Mouse (Mus musculus) ovary, postnatal 14 days (tissue): ENCODE results near the gene Gm11985.
"Not testable (repeated sequence)": the region's sequence is repeated elsewhere in the genome, so short reads cannot be mapped to it uniquely, and the experiment has no call there.

ENCODE experiments used
- DNase-seq: peaks from one replicate; pipeline ENCODE4 v3.0.0; 2022; ENCODE audit warnings: low spot score

The Gm11985 gene

DNA sequence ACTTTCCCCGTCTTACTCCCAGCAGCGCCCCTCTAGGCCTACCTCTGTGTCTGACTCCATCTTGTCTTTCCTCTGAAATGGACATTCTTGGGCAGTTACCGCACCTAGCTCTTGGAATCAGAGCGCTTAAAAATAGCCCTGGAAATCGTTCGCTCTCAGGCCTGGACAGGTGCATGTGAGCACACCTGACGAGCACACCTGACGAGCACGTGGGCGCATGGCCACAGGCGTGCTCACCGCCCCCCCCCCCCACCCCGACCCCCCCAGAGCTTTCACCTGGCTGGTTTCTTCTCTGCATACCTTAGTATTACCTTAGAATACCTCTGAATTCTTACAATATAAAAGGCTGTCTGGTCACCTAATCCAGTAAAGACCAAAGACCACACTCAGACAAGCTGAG is at the start of gene Gm11985:
TSS of gene Gm11985 (minus strand) at position 101 of the 400 bp plus-strand sequence.
- no peak for DNase-seq

DNA sequence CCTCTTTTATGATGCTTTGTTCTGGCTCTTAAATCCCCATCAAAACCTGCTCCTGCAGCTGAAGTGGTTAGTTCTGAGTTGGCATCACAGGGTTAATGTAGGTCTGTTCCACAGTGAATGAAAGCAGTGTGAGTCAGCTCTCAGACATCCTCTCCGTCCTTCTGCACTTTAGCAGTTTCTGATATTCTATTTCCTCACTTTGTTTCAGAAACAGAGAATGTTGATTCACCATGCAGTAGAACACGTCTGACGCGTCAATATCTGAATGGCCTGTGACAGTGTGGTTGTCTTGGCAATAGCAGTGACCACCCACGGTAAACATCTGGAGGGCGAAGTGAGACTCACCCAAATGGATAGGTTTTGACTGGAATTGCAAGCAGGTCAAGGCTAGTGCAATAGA is 49.3 kb upstream of the Gm11985 start:
- no peak for DNase-seq

GRCm38 (mm10) chr11:7236751-7237150 is 48.4 kb upstream of the Gm11985 start:
- no peak for DNase-seq

GRCm38 (mm10) chr11:7234981-7235609 is 46.7 kb upstream of the Gm11985 start:
- no peak for DNase-seq

- no peak for DNase-seq
These were observed 46.1 kb upstream of the Gm11985 start for GRCm38 (mm10) chr11:7234436-7234835.

- no peak for DNase-seq
These were observed 45.0 kb upstream of the Gm11985 start for GRCm38 (mm10) chr11:7233333-7233732.

DNA sequence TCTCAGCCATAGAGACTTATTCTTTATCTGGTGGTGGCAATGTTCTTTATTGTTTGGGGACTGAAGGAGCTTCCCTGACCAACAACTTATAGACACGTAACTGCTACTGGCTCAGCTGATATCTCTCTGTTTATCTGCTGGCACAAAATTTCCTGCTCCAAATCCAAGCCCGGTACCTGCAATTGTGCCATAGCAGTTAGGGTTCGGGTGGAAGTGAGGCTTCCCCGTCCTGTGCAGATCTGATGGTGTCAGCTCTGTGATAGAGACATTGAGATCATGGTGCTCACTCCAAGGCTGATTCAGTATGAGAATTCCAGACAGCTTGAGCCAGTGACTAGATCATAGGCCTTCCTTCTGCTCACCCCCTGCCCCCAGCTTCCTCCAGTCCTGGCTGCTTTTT is 43.6 kb upstream of the Gm11985 start:
- no peak for DNase-seq

GRCm38 (mm10) chr11:7230000-7230399 is 41.6 kb upstream of the Gm11985 start:
- DNase-seq: no peak

DNA sequence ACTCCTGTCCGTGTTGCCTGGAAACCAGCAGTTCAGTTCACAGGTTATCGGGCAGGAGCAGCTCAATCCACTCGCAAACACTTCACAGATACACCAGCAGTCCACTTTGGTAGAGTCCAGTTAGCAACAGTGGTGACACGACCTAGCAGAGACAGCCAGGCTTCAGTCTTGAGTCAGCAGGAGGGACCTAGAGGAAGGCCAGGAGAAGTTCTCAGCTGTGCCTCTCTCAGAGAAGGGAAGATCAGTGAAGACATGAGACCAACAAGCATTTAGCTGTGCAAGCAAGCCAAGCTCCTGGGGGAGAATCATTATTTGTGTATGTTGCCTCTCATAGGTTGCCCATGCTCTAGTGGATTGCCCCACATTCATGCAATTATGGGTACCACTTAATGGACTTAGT is 39.7 kb upstream of the Gm11985 start:
- DNase-seq: no peak

- DNase-seq: no peak
These were observed 38.6 kb upstream of the Gm11985 start for GRCm38 (mm10) chr11:7226810-7227550.

GRCm38 (mm10) chr11:7226200-7226599 is 37.8 kb upstream of the Gm11985 start:
- DNase-seq: no peak

GRCm38 (mm10) chr11:7221826-7222225 is 33.5 kb upstream of the Gm11985 start:
- not testable (repeated sequence) for DNase-seq

- peak; percentile 65 for DNase-seq
These were observed 27.3 kb upstream of the Gm11985 start for GRCm38 (mm10) chr11:7215703-7216102.

DNA sequence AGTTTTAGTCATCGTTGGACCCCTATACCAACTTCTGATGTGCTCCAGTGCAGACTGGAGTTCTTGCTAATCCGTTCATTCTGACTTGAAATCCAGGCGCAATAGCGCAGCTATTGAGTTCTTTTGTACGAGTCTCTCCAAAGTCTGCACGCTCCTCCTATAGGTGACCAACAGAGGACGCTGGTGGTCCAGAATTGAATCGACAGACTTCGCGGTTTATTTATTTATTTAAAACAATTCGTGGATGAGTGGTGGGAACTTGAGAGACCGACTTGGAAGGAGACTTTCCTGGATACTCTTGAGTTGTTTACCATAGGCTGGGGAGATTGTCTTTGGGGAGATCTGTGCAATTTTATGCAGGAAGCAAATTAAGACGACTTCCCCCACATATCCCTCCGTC is 26.4 kb upstream of the Gm11985 start:
- DNase-seq: peak; percentile 57

GRCm38 (mm10) chr11:7214342-7214660 is 25.9 kb upstream of the Gm11985 start:
- no peak for DNase-seq

DNA sequence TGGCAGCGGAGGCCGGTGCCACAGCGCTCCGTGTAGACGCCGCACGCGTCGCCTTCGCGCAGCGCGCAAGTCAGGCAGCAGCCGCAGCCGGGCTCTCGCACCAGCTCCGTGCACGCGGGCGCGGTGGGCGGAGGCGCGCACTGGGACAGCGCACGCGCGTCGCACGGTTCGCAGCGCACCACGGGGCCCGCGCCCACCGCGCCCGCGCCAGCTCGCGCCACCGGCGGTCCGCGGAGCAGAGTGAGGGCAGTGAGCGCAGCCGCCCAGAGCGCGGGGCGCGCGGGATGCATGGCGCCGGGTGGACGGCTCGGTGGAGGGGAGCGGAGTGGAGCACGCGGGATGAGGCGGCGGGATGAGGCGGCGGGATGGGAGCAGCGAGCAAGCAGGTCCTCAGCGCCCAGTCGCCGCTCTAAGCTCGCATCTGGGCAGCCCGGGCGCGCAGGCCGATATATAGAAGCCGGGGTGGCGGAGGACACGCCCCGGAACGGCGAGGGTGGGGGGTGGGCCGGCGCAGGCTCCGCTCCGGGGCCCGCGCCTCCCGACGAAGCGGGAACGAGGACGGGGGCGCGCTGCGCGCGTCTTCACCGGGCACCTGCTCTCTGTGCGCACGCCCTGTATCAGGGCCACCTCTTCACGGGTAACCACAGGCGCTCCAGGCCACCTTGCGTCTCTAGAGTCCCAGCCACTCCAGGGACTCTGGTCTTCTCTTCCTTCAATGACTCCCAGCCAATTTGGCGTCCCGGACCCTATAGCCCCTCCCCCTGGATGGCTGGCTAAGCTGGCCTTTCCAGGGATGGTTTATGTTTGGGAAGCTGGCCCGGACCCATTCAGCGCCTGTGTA is 25.4 kb upstream of the Gm11985 start, which contains the start of gene Igfbp3:
TSS of gene Igfbp3 (minus strand) at position 423 of the 841 bp plus-strand sequence.
- peak; percentile 36 for DNase-seq

DNA sequence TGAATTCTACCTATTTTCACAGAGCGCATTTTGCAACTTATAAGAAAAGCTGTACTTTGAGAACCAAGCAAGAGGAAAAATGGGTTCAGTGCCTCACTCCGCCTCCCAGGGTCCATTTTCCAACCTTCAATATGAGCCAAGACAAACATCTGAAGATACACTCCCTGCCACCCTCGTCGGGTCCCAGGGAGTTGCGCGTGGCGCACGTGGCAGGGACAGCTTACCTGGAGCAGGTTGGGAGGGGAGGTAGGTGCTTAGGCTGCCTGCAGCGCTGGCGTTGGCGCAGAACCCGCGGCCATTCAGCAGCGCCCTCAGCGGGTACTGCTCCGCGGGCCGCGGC is 24.8 kb upstream of the Gm11985 start:
- no peak for DNase-seq

- DNase-seq: no peak
These were observed 23.9 kb upstream of the Gm11985 start for GRCm38 (mm10) chr11:7212126-7212798.

GRCm38 (mm10) chr11:7211211-7211610 is 22.8 kb upstream of the Gm11985 start:
- DNase-seq: no peak

GRCm38 (mm10) chr11:7210343-7210742 is 22.0 kb upstream of the Gm11985 start:
- DNase-seq: peak; percentile 76

DNA sequence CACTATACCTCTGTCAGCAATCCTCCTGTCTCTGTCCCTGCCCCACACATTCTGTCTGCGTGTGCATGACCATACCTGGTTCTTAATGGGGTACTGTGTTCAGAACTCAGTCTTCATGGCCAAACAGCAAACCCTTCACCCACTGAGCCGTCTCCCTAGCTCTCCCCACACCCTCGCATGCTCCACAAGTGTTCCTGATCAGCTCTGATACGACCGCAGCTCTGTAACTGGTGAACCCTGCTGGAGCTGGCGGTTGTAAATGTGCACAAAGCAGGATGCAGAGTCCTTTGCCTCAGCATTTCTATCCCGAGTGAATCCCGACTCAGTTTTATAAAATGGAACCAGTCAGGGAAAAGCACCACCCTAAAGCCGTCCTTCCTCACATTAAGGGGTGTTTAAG is 15.5 kb upstream of the Gm11985 start:
- no peak for DNase-seq

- no peak for DNase-seq
These were observed 13.8 kb upstream of the Gm11985 start for GRCm38 (mm10) chr11:7202206-7202605.
